Comparison of ENCODE assay signal across 8 mouse cellular contexts in genomic region chr17:34119249-34120179, GRCm38 (mm10). TPM values are rescaled to one million over a fixed set of nuclear protein-coding genes. Genes with fewer than 3 reads are reported as not detected.
A peak's percentile ranks its signal among the peaks of the same experiment; 100 is the strongest.
DNase-seq lines count a peak whose midpoint lies in the region; ATAC-seq and TF ChIP-seq lines count a peak whose summit lies in the region.

Gene H2-DMa (plus strand): TSS chr17:34119541.

- H3K4me1 ChIP-seq in ES-Bruce4 (ENCODE audit: control insufficient read depth, insufficient read depth, low read length), result no peaks in the 10 kb centered on the region
- H3K4me1 ChIP-seq in forebrain, embryonic 13.5 days, result peaks cover 43% of the 10 kb centered on the region
- H3K4me1 ChIP-seq in liver, postnatal 0 days (ENCODE audit: insufficient read depth), result peaks cover 21% of the 10 kb centered on the region
- H3K4me1 ChIP-seq in neural tube, embryonic 14.5 days (ENCODE audit: control insufficient read depth, insufficient read depth, low read length), result peaks cover 24% of the 10 kb centered on the region

- H3K27ac ChIP-seq in ES-Bruce4 (ENCODE audit: insufficient read depth, low read length), result peak within 1 kb of the TSS; percentile 88
- H3K27ac ChIP-seq in forebrain, embryonic 13.5 days, result peak within 1 kb of the TSS; percentile 100
- peak within 1 kb of the TSS; percentile 100 for H3K27ac ChIP-seq in liver, postnatal 0 days (ENCODE audit: low read depth)
- H3K27ac ChIP-seq in neural tube, embryonic 14.5 days (ENCODE audit: low read depth, low read length), result peak within 1 kb of the TSS; percentile 100

- DNase-seq in heart, postnatal 10 days, result peak; percentile 100
- DNase-seq in large intestine, adult 2 months (ENCODE audit: low read depth, low spot score), result no peak
- DNase-seq in liver, postnatal 0 days, result peak; percentile 98
- DNase-seq in testis, postnatal 10 days (ENCODE audit: low spot score), result peak; percentile 99

- H3K36me3 ChIP-seq in ES-Bruce4 (ENCODE audit: control insufficient read depth, insufficient read depth, low read length, poor library complexity, severe bottlenecking), result peaks cover 47% of the 10 kb centered on the region
- peaks cover 39% of the 10 kb centered on the region for H3K36me3 ChIP-seq in forebrain, embryonic 13.5 days (ENCODE audit: poor library complexity, severe bottlenecking)
- peaks cover 29% of the 10 kb centered on the region for H3K36me3 ChIP-seq in liver, postnatal 0 days (replicated peaks; ENCODE audit: insufficient read depth, low read length)
- peaks cover 36% of the 10 kb centered on the region for H3K36me3 ChIP-seq in neural tube, embryonic 14.5 days (ENCODE audit: control insufficient read depth, insufficient read depth, low read length)

- peak; percentile 54 for ATAC-seq in cerebellum, adult (ENCODE audit: insufficient number of reproducible peaks, low FRiP score, low TSS enrichment)
- peak; percentile 78 for ATAC-seq in forebrain, embryonic 13.5 days
- ATAC-seq in liver, postnatal 0 days, result peak; percentile 73
- ATAC-seq in neural tube, embryonic 14.5 days (ENCODE audit: low read depth), result peak; percentile 78

- no peaks in the 10 kb centered on the region for H3K9me3 ChIP-seq in ES-Bruce4 (replicated peaks; ENCODE audit: control insufficient read depth, insufficient read depth, low read length, poor library complexity, severe bottlenecking)
- H3K9me3 ChIP-seq in forebrain, embryonic 13.5 days (replicated peaks), result no peaks in the 10 kb centered on the region
- no peaks in the 10 kb centered on the region for H3K9me3 ChIP-seq in liver, postnatal 0 days (ENCODE audit: low read length)
- H3K9me3 ChIP-seq in neural tube, embryonic 14.5 days (ENCODE audit: control insufficient read depth, low read length), result no peaks in the 10 kb centered on the region

- H3K27me3 ChIP-seq in ES-Bruce4 (ENCODE audit: control insufficient read depth, insufficient read depth, low read length, poor library complexity, severe bottlenecking), result no peaks in the 10 kb centered on the region
- H3K27me3 ChIP-seq in forebrain, embryonic 13.5 days, result no peaks in the 10 kb centered on the region
- no peaks in the 10 kb centered on the region for H3K27me3 ChIP-seq in liver, postnatal 0 days (ENCODE audit: insufficient read depth, low read length)
- H3K27me3 ChIP-seq in neural tube, embryonic 14.5 days (ENCODE audit: control insufficient read depth, insufficient read depth, low read length), result no peaks in the 10 kb centered on the region

- TF ChIP-seq EP300 in ES-Bruce4 (IDR thresholded peaks at IDR 0.05; ENCODE audit: insufficient read depth, low read depth, low read length), result no peak
- TF ChIP-seq EP300 in liver, postnatal 0 days (IDR thresholded peaks at IDR 0.05; ENCODE audit: low read depth), result 0 out of 2 replicates have a peak, but pooled peaks have one; percentile 4

- intact Hi-C loops in heart, postnatal 10 days (cut with DNase I), result loop anchor here (5.0 to 10.0 kb wide), 4 partner anchors 87 to 1795 kb away; partner anchors contain the start of genes Agpat1, Akap8, Hnrnpm and Rnf5

- peak; percentile 99 for TF ChIP-seq POLR2A in ES-Bruce4 (IDR thresholded peaks at IDR 0.05; ENCODE audit: insufficient read depth, low read length)

- no peak for TF ChIP-seq CTCF in ES-Bruce4 (IDR thresholded peaks at IDR 0.05; ENCODE audit: low read depth, low read length)
- 0 out of 2 replicates have a peak, but pooled peaks have one; percentile 3 for TF ChIP-seq CTCF in liver, postnatal 0 days (IDR thresholded peaks at IDR 0.05; ENCODE audit: low read depth)

- peak within 1 kb of the TSS; percentile 96 for H3K4me3 ChIP-seq in ES-Bruce4 (ENCODE audit: low read depth, low read length)
- H3K4me3 ChIP-seq in forebrain, embryonic 13.5 days, result peak within 1 kb of the TSS; percentile 100
- H3K4me3 ChIP-seq in liver, postnatal 0 days (ENCODE audit: low read depth, low read length), result peak within 1 kb of the TSS; percentile 97
- H3K4me3 ChIP-seq in neural tube, embryonic 14.5 days (ENCODE audit: low read depth, low read length), result peak within 1 kb of the TSS; percentile 97

- peak within 1 kb of the TSS; percentile 98 for H3K9ac ChIP-seq in ES-Bruce4 (ENCODE audit: low read depth, poor library complexity, severe bottlenecking)
- H3K9ac ChIP-seq in forebrain, embryonic 13.5 days, result peak within 1 kb of the TSS; percentile 97
- H3K9ac ChIP-seq in liver, postnatal 0 days (replicated peaks), result peak within 1 kb of the TSS; percentile 93
- peak within 1 kb of the TSS; percentile 98 for H3K9ac ChIP-seq in neural tube, embryonic 14.5 days (replicated peaks; ENCODE audit: low read depth, low read length)

- H3K4me2 ChIP-seq in forebrain, embryonic 13.5 days, result peak within 1 kb of the TSS; percentile 87
- H3K4me2 ChIP-seq in liver, postnatal 0 days (ENCODE audit: low read depth, low read length), result peak within 1 kb of the TSS; percentile 98
- peak within 1 kb of the TSS; percentile 99 for H3K4me2 ChIP-seq in neural tube, embryonic 14.5 days (ENCODE audit: low read depth, low read length)

- under 1% methylated on average over 96 of the region's 96 CpGs for whole genome bisulfite sequencing in forebrain, embryonic 13.5 days
- WGBS in large intestine, adult 2 months, result under 1% methylated on average over 96 of the region's 96 CpGs
- 2% methylated on average over 96 of the region's 96 CpGs for WGBS in liver, postnatal 0 days (ENCODE audit: insufficient replicate concordance)
- WGBS in neural tube, embryonic 14.5 days, result under 1% methylated on average over 84 of the region's 96 CpGs

RNA-seq across cellular contexts. Expression of gene H2-DMa, which starts in this region (rescaled TPM):
- 5.9 and 8.3 TPM in 2 replicates for polyA plus RNA-seq in ES-Bruce4 (2011; ENCODE audit: insufficient read depth, insufficient read length, low read depth, missing spikeins)
- 8.7 and 10.0 TPM in 2 replicates for polyA plus RNA-seq in forebrain, embryonic 13.5 days (2015; fragmentation: Nextera tagmentation; extraction: Ambion mirVana)
- 1 to 10 TPM; 4.1 to 4.5 TPM for total RNA-seq in heart, postnatal 10 days (2021)
- 218 and 235 TPM in 2 replicates for polyA plus RNA-seq in large intestine, adult 2 months (2012; rRNA removed)
- 9.7 and 11.9 TPM in 2 replicates for polyA plus RNA-seq in liver, postnatal 0 days (2015; fragmentation: Nextera tagmentation; extraction: Ambion mirVana)
- 19.1 and 20.7 TPM in 2 replicates for polyA plus RNA-seq in neural tube, embryonic 14.5 days (2014; fragmentation: Nextera tagmentation; extraction: Ambion mirVana)

Comparison
In these comparisons a context has a peak if more than half of its experiments do, and no peak if none do; other contexts are left out.
1. RNA of gene H2-DMa (polyA plus RNA-seq): 218 to 235 TPM in large intestine, adult 2 months; 19.1 to 20.7 TPM in neural tube, embryonic 14.5 days, 9.7 to 11.9 TPM in liver, postnatal 0 days, 8.7 to 10.0 TPM in forebrain, embryonic 13.5 days and 5.9 to 8.3 TPM in ES-Bruce4; every median in the first group is over 10 times any median in the second.
2. Peak in every context shown above with its lines, with median percentiles within 50 percentile points of each other: H3K27ac ChIP-seq, H3K4me3 ChIP-seq, H3K9ac ChIP-seq, ATAC-seq and H3K4me2 ChIP-seq.